23 mouse cellular contexts compared by ENCODE assay signal in the genomic region with DNA sequence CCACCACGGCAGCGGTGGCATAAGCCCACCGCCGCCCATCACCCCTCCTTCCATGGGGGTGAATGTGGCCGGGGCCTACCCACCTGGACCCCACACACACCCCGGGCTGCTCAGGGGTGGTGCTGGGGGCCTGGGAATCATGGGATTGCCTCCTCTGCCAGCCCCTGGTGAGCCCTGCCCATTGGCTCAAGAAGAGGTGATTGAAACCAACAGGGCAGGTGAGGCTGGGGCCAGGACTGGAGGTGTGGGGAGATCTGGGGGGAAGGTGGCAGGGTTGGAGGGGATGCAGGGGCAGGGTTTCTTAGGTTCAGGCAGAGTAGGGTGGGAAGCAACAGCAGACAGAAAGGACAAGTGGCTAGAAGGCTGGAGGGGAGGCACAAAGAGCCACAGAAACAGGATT. TPM values are rescaled to one million over a fixed set of nuclear protein-coding genes. Genes with fewer than 3 reads are reported as not detected.
A peak's percentile ranks its signal among the peaks of the same experiment; 100 is the strongest.
DNase-seq lines count a peak whose midpoint lies in the region; ATAC-seq and TF ChIP-seq lines count a peak whose summit lies in the region.
"Had no signal": no experiment of that assay in that cellular context is flagged by ENCODE, and none has a peak within 500 bp of the region (broad histone marks: within the 10 kb centered on the region; RNA-seq: fewer than 3 reads in every experiment).

No protein-coding gene starts in this region.

- no peak overlapping the region for H3K27ac ChIP-seq in gastrocnemius, adult 2 months
- H3K27ac ChIP-seq: forebrain, embryonic 10.5 days; forebrain, embryonic 13.5 days; heart, embryonic 15.5 days; hindbrain, embryonic 10.5 days; hindbrain, embryonic 14.5 days had no signal

- intact Hi-C loops in gastrocnemius, adult 2 months (cut with DNase I) = no loop called here

- no peak overlapping the region for H3K4me3 ChIP-seq in gastrocnemius, adult 2 months
- H3K4me3 ChIP-seq: forebrain, embryonic 10.5 days; forebrain, embryonic 13.5 days; heart, embryonic 12.5 days; heart, embryonic 15.5 days; hindbrain, embryonic 10.5 days had no signal

- peak; percentile 37 for DNase-seq in cerebellum, adult 8-10 months
- peak; percentile 16 for DNase-seq in gastrocnemius, adult 2 months
- DNase-seq in gastrocnemius, adult 18-20 months (ENCODE audit: low spot score) = no peak
- DNase-seq in cerebellum, postnatal 36 days = peak; percentile 17 to 21
- DNase-seq in lung, postnatal 14 days = no peak
- DNase-seq: adrenal gland, adult 2 months; adrenal gland, postnatal 14 days; gastrocnemius, postnatal 25 days; heart, adult 18-20 months; heart, postnatal 10 days; heart, postnatal 36 days; kidney, adult 2 months had no signal

- no peak for ATAC-seq in cerebellum, adult (ENCODE audit: insufficient number of reproducible peaks, low FRiP score, low TSS enrichment)
- ATAC-seq: CD4-positive, CD25-positive, alpha-beta regulatory T cell, adult 4 months; forebrain, embryonic 13.5 days; forebrain, embryonic 16.5 days; intestine, postnatal 0 days had no signal

- TF ChIP-seq CTCF in gastrocnemius, adult 2 months (IDR thresholded peaks at IDR 0.05) = no peak

RNA-seq across cellular contexts. Expression of a gene that starts 5.6 kb away (rescaled TPM):
- 1 to 10 TPM; 3.0 to 3.6 TPM for total RNA-seq in gastrocnemius, adult 2 months (2021)
- total RNA-seq in gastrocnemius, adult 18-20 months (2021) = 1 to 10 TPM; 3.7 to 5.1 TPM
- total RNA-seq: MEL had no signal

RNA-seq across cellular contexts. Expression of a gene that starts 23.9 kb away (rescaled TPM):
- under 1 TPM in 1 of 2 experiments, not detected in 1; 0.20 TPM for total RNA-seq in gastrocnemius, adult 2 months (2021)
- under 1 TPM; 0.47 to 0.91 TPM for total RNA-seq in gastrocnemius, adult 18-20 months (2021)
- total RNA-seq: MEL had no signal

RNA-seq across cellular contexts. Expression of a gene that starts 42.3 kb away (rescaled TPM):
- total RNA-seq in gastrocnemius, adult 2 months (2021) = 10 to 100 TPM; 40.6 to 42.7 TPM
- 10 to 100 TPM; 42.7 to 45.2 TPM for total RNA-seq in gastrocnemius, adult 18-20 months (2021)

RNA-seq across cellular contexts. Expression of a gene that starts 47.4 kb away (rescaled TPM):
- 1 to 10 TPM; 4.1 to 5.1 TPM for total RNA-seq in gastrocnemius, adult 2 months (2021)
- total RNA-seq in gastrocnemius, adult 18-20 months (2021) = 1 to 10 TPM; 4.6 to 4.8 TPM

Comparison
In these comparisons a context has a peak if more than half of its experiments do, and no peak if none do; other contexts are left out.
1. DNase-seq: peak in cerebellum, adult 8-10 months (single experiment), gastrocnemius, adult 2 months (single experiment) and cerebellum, postnatal 36 days (2 of 2); none in gastrocnemius, adult 18-20 months (single experiment) and lung, postnatal 14 days (single experiment).